ENCODE assay signal across 8 mouse cellular contexts in genomic region chr15:96459741-96460450, GRCm38 (mm10). TPM values are rescaled to one million over a fixed set of nuclear protein-coding genes. Genes with fewer than 3 reads are reported as not detected.
DNase-seq lines count a peak whose midpoint lies in the region; ATAC-seq lines count a peak whose summit lies in the region.

No protein-coding gene starts in this region.

- peaks cover 12% of the 10 kb centered on the region for H3K4me1 ChIP-seq in embryonic facial prominence, embryonic 12.5 days
- peaks cover 59% of the 10 kb centered on the region for H3K4me1 ChIP-seq in liver, embryonic 13.5 days (replicated peaks)

- DNase-seq in B cell, adult 2 months, result peak; percentile 60 to 67
- DNase-seq in adrenal gland, postnatal 25 days, result peak; percentile 72
- peak; percentile 54 for DNase-seq in heart, adult 8-10 months (ENCODE audit: low spot score)
- DNase-seq in kidney, adult 8-10 months, result peak; percentile 62 to 63
- peak; percentile 49 for DNase-seq in liver, embryonic 13.5 days
- DNase-seq in naive thymus-derived CD4-positive, alpha-beta T cell, adult 2 months (ENCODE audit: low read depth), result peak; percentile 65
- peak; percentile 60 for DNase-seq in splenic B cell, adult 2 months (ENCODE audit: low read depth, low spot score)

- H3K27me3 ChIP-seq in embryonic facial prominence, embryonic 12.5 days, result no peaks in the 10 kb centered on the region
- no peaks in the 10 kb centered on the region for H3K27me3 ChIP-seq in liver, embryonic 13.5 days
- no peaks in the 10 kb centered on the region for H3K27me3 ChIP-seq in splenic B cell, adult 2 months (ENCODE audit: control insufficient read depth, insufficient read depth, low read length, poor library complexity, severe bottlenecking)

- peak overlapping the region; percentile 100 for H3K27ac ChIP-seq in embryonic facial prominence, embryonic 12.5 days
- peak overlapping the region; percentile 99 for H3K27ac ChIP-seq in liver, embryonic 13.5 days

- H3K36me3 ChIP-seq in embryonic facial prominence, embryonic 12.5 days, result no peaks in the 10 kb centered on the region
- peaks cover 9% of the 10 kb centered on the region for H3K36me3 ChIP-seq in liver, embryonic 13.5 days
- no peaks in the 10 kb centered on the region; the same call in none of the 2 replicates for H3K36me3 ChIP-seq in splenic B cell, adult 2 months (ENCODE audit: control insufficient read depth, insufficient read depth, low read length, poor library complexity, severe bottlenecking)

- peak overlapping the region; percentile 60 for H3K4me2 ChIP-seq in embryonic facial prominence, embryonic 12.5 days (replicated peaks)
- peak overlapping the region; percentile 73 for H3K4me2 ChIP-seq in liver, embryonic 13.5 days

- H3K9ac ChIP-seq in embryonic facial prominence, embryonic 12.5 days, result peak overlapping the region; percentile 99
- peak overlapping the region; percentile 100 for H3K9ac ChIP-seq in liver, embryonic 13.5 days

- no peaks in the 10 kb centered on the region for H3K9me3 ChIP-seq in embryonic facial prominence, embryonic 12.5 days
- no peaks in the 10 kb centered on the region for H3K9me3 ChIP-seq in liver, embryonic 13.5 days (replicated peaks)

- H3K4me3 ChIP-seq in embryonic facial prominence, embryonic 12.5 days, result peak overlapping the region; percentile 93
- peak overlapping the region; percentile 96 for H3K4me3 ChIP-seq in liver, embryonic 13.5 days (replicated peaks)

- WGBS in embryonic facial prominence, embryonic 12.5 days, result under 1% methylated on average over 59 of the region's 71 CpGs
- WGBS in liver, embryonic 13.5 days (ENCODE audit: insufficient replicate concordance), result under 1% methylated on average over 67 of the region's 71 CpGs

- peak; percentile 31 for ATAC-seq in embryonic facial prominence, embryonic 12.5 days (ENCODE audit: insufficient number of reproducible peaks, insufficient read depth, low FRiP score, low TSS enrichment)
- peak; percentile 60 for ATAC-seq in liver, embryonic 13.5 days (ENCODE audit: low read depth)

RNA-seq across cellular contexts. Expression of gene Scaf11, which starts 0.7 kb away (rescaled TPM):
- total RNA-seq in adrenal gland, postnatal 25 days (2021), result 83.2 and 90.0 TPM in 2 replicates
- 114 and 120 TPM in 2 replicates for polyA plus RNA-seq in embryonic facial prominence, embryonic 12.5 days (2016; fragmentation: Nextera tagmentation; extraction: Ambion mirVana)
- 10 to 100 TPM; 47.1 to 54.5 (median 48.3) TPM for total RNA-seq in heart, adult 8-10 months (2022)
- polyA plus RNA-seq in liver, embryonic 13.5 days (2015; fragmentation: Nextera tagmentation; extraction: Ambion mirVana), result 53.4 and 57.0 TPM in 2 replicates

Comparison
In these comparisons a context has a peak if more than half of its experiments do, and no peak if none do; other contexts are left out.
1. Peak in every context shown above with its lines: DNase-seq, ATAC-seq, H3K4me3 ChIP-seq and H3K27ac ChIP-seq.